Mouse (Mus musculus): ENCODE measurements around the gene Nfe2. TPM values are rescaled to one million over a fixed set of nuclear protein-coding genes. Genes with fewer than 3 reads are reported as not detected.

The Nfe2 gene
- polyA plus RNA-seq, 1 experiment from 2014 or later = 89.1 TPM

GRCm38 (mm10) chr15:103293375-103293774, 35.2 kb upstream of the Nfe2 start:
- WGBS (ENCODE audit: insufficient replicate concordance) = 93% methylated on average over 2 of the region's 2 CpGs
- TF ChIP-seq EP300 (IDR thresholded peaks at IDR 0.05; ENCODE audit: low read depth) (no peak), CTCF (IDR thresholded peaks at IDR 0.05; ENCODE audit: low read depth) (peak; percentile 49)

GRCm38 (mm10) chr15:103292673-103293345, 34.6 kb upstream of the Nfe2 start:
- no peaks in the 10 kb centered on the region for H3K4me1 ChIP-seq (ENCODE audit: insufficient read depth)
- DNase-seq (no peak), ATAC-seq (no peak)
- H3K36me3 ChIP-seq (replicated peaks; ENCODE audit: insufficient read depth, low read length) = peaks cover 64% of the 10 kb centered on the region
- TF ChIP-seq CTCF (IDR thresholded peaks at IDR 0.05; ENCODE audit: low read depth) (no peak), EP300 (IDR thresholded peaks at IDR 0.05; ENCODE audit: low read depth) (no peak)
- H3K27me3 ChIP-seq (ENCODE audit: insufficient read depth, low read length) = no peaks in the 10 kb centered on the region
- H3K27ac ChIP-seq (ENCODE audit: low read depth) = no peak overlapping the region
- H3K4me3 ChIP-seq (ENCODE audit: low read depth, low read length) = no peak overlapping the region
- H3K9ac ChIP-seq (replicated peaks) = no peak overlapping the region
- no peaks in the 10 kb centered on the region for H3K9me3 ChIP-seq (ENCODE audit: low read length)
- H3K4me2 ChIP-seq (ENCODE audit: low read depth, low read length) = no peak overlapping the region
- WGBS (ENCODE audit: insufficient replicate concordance) = 94% methylated on average over 4 of the region's 4 CpGs

More at GRCm38 (mm10) chr15:103293375-103293774, 35.2 kb upstream of the Nfe2 start:
- H3K4me1 ChIP-seq (ENCODE audit: insufficient read depth) = no peaks in the 10 kb centered on the region
- ATAC-seq (no peak), DNase-seq (no peak)
- no peaks in the 10 kb centered on the region for H3K9me3 ChIP-seq (ENCODE audit: low read length)
- H3K27ac ChIP-seq (ENCODE audit: low read depth) = no peak overlapping the region
- no peaks in the 10 kb centered on the region for H3K27me3 ChIP-seq (ENCODE audit: insufficient read depth, low read length)
- H3K4me3 ChIP-seq (ENCODE audit: low read depth, low read length) = no peak overlapping the region
- no peak overlapping the region for H3K4me2 ChIP-seq (ENCODE audit: low read depth, low read length)
- H3K36me3 ChIP-seq (replicated peaks; ENCODE audit: insufficient read depth, low read length) = peaks cover 68% of the 10 kb centered on the region
- H3K9ac ChIP-seq (replicated peaks) = no peak overlapping the region

DNA sequence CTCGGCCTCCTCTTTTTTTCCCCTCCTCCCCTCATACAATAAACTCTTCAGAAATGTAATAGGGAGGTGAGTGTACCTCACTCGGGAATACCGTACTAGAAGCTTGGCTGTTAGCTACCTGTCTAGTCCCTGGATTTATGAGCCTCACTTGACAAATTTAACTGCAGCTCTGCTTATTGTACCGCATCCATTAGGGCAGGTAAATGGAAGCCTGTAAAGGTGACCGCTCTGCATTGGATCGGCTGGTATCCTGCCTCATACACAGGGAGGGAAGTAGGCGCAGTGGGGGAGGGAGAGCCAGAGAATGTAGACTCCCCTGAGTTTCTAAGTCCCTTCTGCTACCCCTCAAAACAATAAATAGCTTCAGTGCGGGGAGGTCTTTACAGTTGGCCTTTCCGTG, 32.6 kb upstream of the Nfe2 start:
- Histone ChIP-seq H3K4me2 (ENCODE audit: low read depth, low read length) (no peak overlapping the region), H3K9ac (replicated peaks) (no peak overlapping the region), H3K27me3 (ENCODE audit: insufficient read depth, low read length) (no peaks in the 10 kb centered on the region), H3K27ac (ENCODE audit: low read depth) (no peak overlapping the region), H3K9me3 (ENCODE audit: low read length) (no peaks in the 10 kb centered on the region), H3K36me3 (replicated peaks; ENCODE audit: insufficient read depth, low read length) (peaks cover 54% of the 10 kb centered on the region), H3K4me1 (ENCODE audit: insufficient read depth) (no peaks in the 10 kb centered on the region), H3K4me3 (ENCODE audit: low read depth, low read length) (no peak overlapping the region)
- 92% methylated on average over 9 of the region's 9 CpGs for WGBS (ENCODE audit: insufficient replicate concordance)
- ATAC-seq (no peak), DNase-seq (no peak)
- TF ChIP-seq CTCF (IDR thresholded peaks at IDR 0.05; ENCODE audit: low read depth) (no peak), EP300 (IDR thresholded peaks at IDR 0.05; ENCODE audit: low read depth) (no peak)

GRCm38 (mm10) chr15:103290417-103290816, 32.2 kb upstream of the Nfe2 start:
- peaks cover 2% of the 10 kb centered on the region; the same call in 1 of the 2 replicates for H3K4me1 ChIP-seq (ENCODE audit: insufficient read depth)
- H3K27ac ChIP-seq (ENCODE audit: low read depth) = no peak overlapping the region
- no peak for DNase-seq
- no peak for ATAC-seq
- 74% methylated on average over 6 of the region's 6 CpGs for WGBS (ENCODE audit: insufficient replicate concordance)
- H3K9ac ChIP-seq (replicated peaks) = no peak overlapping the region
- H3K4me2 ChIP-seq (ENCODE audit: low read depth, low read length) = no peak overlapping the region
- H3K36me3 ChIP-seq (replicated peaks; ENCODE audit: insufficient read depth, low read length) = peaks cover 54% of the 10 kb centered on the region
- H3K27me3 ChIP-seq (ENCODE audit: insufficient read depth, low read length) = no peaks in the 10 kb centered on the region
- no peak for TF ChIP-seq EP300 (IDR thresholded peaks at IDR 0.05; ENCODE audit: low read depth)
- TF ChIP-seq CTCF (IDR thresholded peaks at IDR 0.05; ENCODE audit: low read depth) = no peak
- no peak overlapping the region for H3K4me3 ChIP-seq (ENCODE audit: low read depth, low read length)
- no peaks in the 10 kb centered on the region for H3K9me3 ChIP-seq (ENCODE audit: low read length)

- Histone ChIP-seq H3K4me2 (ENCODE audit: low read depth, low read length) (no peak overlapping the region), H3K27me3 (ENCODE audit: insufficient read depth, low read length) (no peaks in the 10 kb centered on the region), H3K36me3 (replicated peaks; ENCODE audit: insufficient read depth, low read length) (peaks cover 51% of the 10 kb centered on the region), H3K4me1 (ENCODE audit: insufficient read depth) (peaks cover 3% of the 10 kb centered on the region; the same call in 1 of the 2 replicates), H3K27ac (ENCODE audit: low read depth) (no peak overlapping the region), H3K9ac (replicated peaks) (no peak overlapping the region; the same call in none of the 2 replicates), H3K4me3 (ENCODE audit: low read depth, low read length) (no peak overlapping the region), H3K9me3 (ENCODE audit: low read length) (no peaks in the 10 kb centered on the region)
- DNase-seq (no peak), ATAC-seq (no peak)
- 88% methylated on average over 5 of the region's 5 CpGs for WGBS (ENCODE audit: insufficient replicate concordance)
- TF ChIP-seq EP300 (IDR thresholded peaks at IDR 0.05; ENCODE audit: low read depth) (no peak), CTCF (IDR thresholded peaks at IDR 0.05; ENCODE audit: low read depth) (no peak)
These were observed 31.4 kb upstream of the Nfe2 start for GRCm38 (mm10) chr15:103289600-103289999.

DNA sequence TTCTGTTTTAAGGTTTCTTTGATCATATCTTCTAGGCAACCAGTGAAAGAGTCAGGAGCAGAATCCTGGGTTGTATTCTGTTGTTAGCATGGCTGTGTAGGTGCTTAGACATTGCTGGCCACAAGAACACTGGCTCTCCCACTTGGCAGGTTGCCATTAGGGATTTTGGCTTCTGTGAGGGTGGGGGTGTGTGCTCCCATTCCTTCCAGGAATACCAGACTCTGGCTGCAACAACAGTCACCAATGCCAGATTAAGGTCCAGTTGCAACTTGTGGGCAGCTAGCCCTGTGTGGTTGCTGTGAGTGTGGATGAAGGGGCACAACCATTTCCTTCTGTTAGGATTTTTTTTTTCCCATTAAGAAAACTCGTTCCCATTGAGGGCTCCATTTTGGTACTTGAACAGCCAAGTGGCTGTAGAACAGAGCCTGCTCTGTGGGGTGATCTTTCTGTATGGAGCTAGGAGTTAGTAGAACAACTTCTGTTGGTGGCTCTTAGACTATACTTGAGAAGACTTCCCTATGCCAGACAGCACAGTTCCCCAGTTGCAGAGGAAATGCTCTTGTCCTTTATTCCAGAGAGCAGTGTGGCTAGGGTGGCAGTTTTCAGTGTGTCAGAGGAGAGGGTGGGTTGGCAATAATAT, 27.7 kb upstream of the Nfe2 start:
- DNase-seq (peak; percentile 50), ATAC-seq (peak; percentile 17; the same call in 1 of the 2 replicates)
- H3K27ac ChIP-seq (ENCODE audit: low read depth) = no peak overlapping the region

More for the DNA sequence above, 27.7 kb upstream of the Nfe2 start:
- no peak overlapping the region for H3K4me3 ChIP-seq (ENCODE audit: low read depth, low read length)
- H3K9ac ChIP-seq (replicated peaks) = no peak overlapping the region
- H3K4me2 ChIP-seq (ENCODE audit: low read depth, low read length) = no peak overlapping the region
- TF ChIP-seq EP300 (IDR thresholded peaks at IDR 0.05; ENCODE audit: low read depth) = no peak
- no peak for TF ChIP-seq CTCF (IDR thresholded peaks at IDR 0.05; ENCODE audit: low read depth)
- 50% methylated on average over 1 of the region's 1 CpGs for WGBS (ENCODE audit: insufficient replicate concordance)
- no peaks in the 10 kb centered on the region for H3K27me3 ChIP-seq (ENCODE audit: insufficient read depth, low read length)
- peaks cover 10% of the 10 kb centered on the region for H3K4me1 ChIP-seq (ENCODE audit: insufficient read depth)
- peaks cover 22% of the 10 kb centered on the region for H3K36me3 ChIP-seq (replicated peaks; ENCODE audit: insufficient read depth, low read length)
- H3K9me3 ChIP-seq (ENCODE audit: low read length) = no peaks in the 10 kb centered on the region

All from liver, postnatal 0 days (tissue).